Comparison of ENCODE assay signal across 21 mouse cellular contexts in the genomic region with DNA sequence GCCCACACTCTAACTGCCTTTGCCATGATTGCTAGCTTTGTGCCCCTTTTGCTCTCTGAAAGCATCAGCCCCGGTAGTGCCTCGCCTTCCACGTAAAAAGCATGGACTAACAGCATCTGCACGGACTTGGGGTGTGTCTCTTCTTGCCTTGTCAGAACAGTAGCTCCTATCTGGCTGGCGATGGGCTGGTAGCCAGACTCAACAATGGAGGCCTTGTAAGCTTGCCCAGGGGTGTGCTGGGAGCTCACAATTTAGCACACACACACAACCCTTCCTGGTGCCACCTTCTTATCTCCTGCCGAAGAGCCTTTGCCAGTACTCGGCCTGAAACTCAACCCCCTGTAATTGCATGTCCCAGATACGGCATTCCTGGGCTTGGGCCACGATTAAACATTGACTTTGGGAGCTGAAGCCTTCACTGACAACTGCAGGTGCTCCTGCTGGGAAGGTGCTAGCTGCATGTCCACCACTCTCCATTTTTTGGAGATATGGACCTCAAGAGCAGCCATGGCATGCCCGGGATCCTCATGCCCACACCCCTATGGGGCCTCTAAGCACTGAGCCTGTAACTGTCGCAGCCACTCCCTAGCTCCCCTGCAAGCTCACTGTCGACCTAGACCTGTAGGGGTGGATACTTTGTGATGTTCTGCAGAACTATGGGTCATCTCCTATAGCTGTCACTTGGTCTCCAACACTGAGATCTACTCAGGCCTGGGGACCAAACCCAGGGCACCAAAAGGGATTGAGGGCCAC.
A peak's percentile ranks its signal among the peaks of the same experiment; 100 is the strongest.
DNase-seq lines count a peak whose midpoint lies in the region; ATAC-seq lines count a peak whose summit lies in the region.
"Had no signal": no experiment of that assay in that cellular context is flagged by ENCODE, and none has a peak within 500 bp of the region (broad histone marks: within the 10 kb centered on the region; RNA-seq: fewer than 3 reads in every experiment).

No protein-coding gene starts in this region.

- H3K9ac ChIP-seq in heart, embryonic 15.5 days = no peak overlapping the region
- H3K9ac ChIP-seq: hindbrain, embryonic 14.5 days had no signal

- no peak for DNase-seq in heart, postnatal 4 days
- DNase-seq in testis, postnatal 14 days (ENCODE audit: low spot score) = peak; percentile 73
- DNase-seq in testis, postnatal 10 days (ENCODE audit: low spot score) = no peak
- DNase-seq in limb, embryonic 10.5 days (ENCODE audit: low spot score) = no peak
- DNase-seq in spleen, postnatal 14 days (ENCODE audit: low spot score in 2 of 2) = no peak
- DNase-seq in frontal cortex, postnatal 14 days (ENCODE audit: low spot score in 2 of 2) = no peak
- no peak for DNase-seq in left cerebral cortex, postnatal 25 days (ENCODE audit: low spot score in 2 of 2)
- DNase-seq: adrenal gland, postnatal 14 days; cerebellum, adult 18-20 months; cerebellum, postnatal 36 days; kidney, adult 2 months; kidney, postnatal 14 days; liver; thymus, postnatal 36 days had no signal

- no peaks in the 10 kb centered on the region for H3K36me3 ChIP-seq in heart, embryonic 15.5 days
- no peaks in the 10 kb centered on the region for H3K36me3 ChIP-seq in limb, embryonic 10.5 days

- H3K27ac ChIP-seq in heart, embryonic 15.5 days = peak overlapping the region; percentile 37; the same call in 1 of the 2 replicates
- H3K27ac ChIP-seq in limb, embryonic 10.5 days = peak overlapping the region; percentile 61
- H3K27ac ChIP-seq: hindbrain, embryonic 14.5 days had no signal

- intact Hi-C loops in left cerebral cortex, postnatal 25 days (cut with DNase I) = no loop called here

- H3K9me3 ChIP-seq in heart, embryonic 15.5 days (replicated peaks) = no peaks in the 10 kb centered on the region
- H3K9me3 ChIP-seq in limb, embryonic 10.5 days (replicated peaks) = no peaks in the 10 kb centered on the region

- no peak overlapping the region for H3K4me2 ChIP-seq in heart, embryonic 15.5 days
- H3K4me2 ChIP-seq: hindbrain, embryonic 14.5 days had no signal

- peak; percentile 50; the same call in 1 of the 2 replicates for ATAC-seq in heart, embryonic 15.5 days (replicated peaks; ENCODE audit: insufficient number of reproducible peaks, insufficient read depth, low FRiP score, low read depth)
- ATAC-seq: activated CD4-positive, CD25-positive, alpha-beta regulatory T cell, adult 4 months; forebrain, embryonic 14.5 days; lung, postnatal 0 days; Patski had no signal

- no peaks in the 10 kb centered on the region for H3K27me3 ChIP-seq in heart, embryonic 15.5 days
- H3K27me3 ChIP-seq in limb, embryonic 10.5 days (ENCODE audit: low read depth, poor library complexity, severe bottlenecking) = no peaks in the 10 kb centered on the region
- H3K27me3 ChIP-seq: Patski had no signal

- 60% methylated on average over 12 of the region's 12 CpGs for WGBS in heart, embryonic 15.5 days
- WGBS in limb, embryonic 10.5 days = 90% methylated on average over 12 of the region's 12 CpGs

- no peak overlapping the region for H3K4me3 ChIP-seq in heart, embryonic 15.5 days
- no peak overlapping the region for H3K4me3 ChIP-seq in limb, embryonic 10.5 days
- H3K4me3 ChIP-seq: erythroblast, embryonic 14.5 days had no signal

- H3K4me1 ChIP-seq in heart, embryonic 15.5 days (replicated peaks) = peaks cover 9% of the 10 kb centered on the region
- H3K4me1 ChIP-seq in limb, embryonic 10.5 days = peaks cover 30% of the 10 kb centered on the region
